Mouse (Mus musculus): ENCODE data around the gene Sult2a1. TPM values are rescaled to one million over a fixed set of nuclear protein-coding genes. Genes with fewer than 3 reads are reported as not detected.
"Not testable (repeated sequence)": the region's sequence is repeated elsewhere in the genome, so short reads cannot be mapped to it uniquely, and the experiment has no call there.

Gene Sult2a1
- not detected for total RNA-seq (2021)

DNA sequence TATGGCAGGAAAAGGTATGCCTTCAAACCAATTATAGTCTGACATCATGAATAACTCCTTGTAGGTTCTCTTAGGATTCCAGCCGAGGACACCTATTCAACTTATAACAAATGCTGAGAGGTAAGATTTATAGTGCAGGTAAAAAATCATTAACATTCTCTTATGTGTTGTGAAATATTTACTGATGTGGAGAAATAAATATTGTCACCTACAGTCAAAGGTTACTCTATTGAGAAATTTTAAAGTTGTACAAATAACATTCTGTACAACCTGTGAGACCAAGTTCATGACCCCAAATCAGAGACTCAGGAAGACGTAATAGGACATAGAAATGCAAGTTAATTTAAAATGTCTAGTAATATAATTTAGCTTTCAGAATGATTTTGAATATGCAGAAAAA, at the start of gene Sult2a1:
Gene Sult2a1 (minus strand): TSS at position 101 of the 400 bp plus-strand sequence.
- not testable (repeated sequence) for DNase-seq (ENCODE audit: extremely low spot score in 1 of 2, low spot score in 1 of 2)

- DNase-seq (ENCODE audit: extremely low spot score in 1 of 2, low spot score in 1 of 2) = no peak
These were observed 23.3 kb downstream of the Sult2a1 start for GRCm38 (mm10) chr7:13813913-13814312.

Other genes with a start within 250 kb of the Sult2a1 start
- gene Sult2a5, start 213.4 kb downstream of the Sult2a1 start, total RNA-seq (2021) = not detected
- gene Sult2a2, start 103.9 kb downstream of the Sult2a1 start, total RNA-seq (2021) = not detected
- not detected for gene Sult2a4, start 152.2 kb upstream of the Sult2a1 start, total RNA-seq (2021)